Mouse (Mus musculus): ENCODE data around the gene Ifi203. TPM values are rescaled to one million over a fixed set of nuclear protein-coding genes. Genes with fewer than 3 reads are reported as not detected.
A peak's percentile ranks its signal among the peaks of the same experiment; 100 is the strongest.
"Not testable (repeated sequence)": the region's sequence is repeated elsewhere in the genome, so short reads cannot be mapped to it uniquely, and the experiment has no call there.

Gene Ifi203
- total RNA-seq, 2 experiments from 2014 or later: 4.8 to 6.3 TPM

GRCm38 (mm10) chr1:173905885-173906284, 36.6 kb downstream of the Ifi203 start:
- DNase-seq (ENCODE audit: extremely low spot score in 1 of 2, low spot score in 1 of 2): not testable (repeated sequence)

- not testable (repeated sequence) for DNase-seq (ENCODE audit: extremely low spot score in 1 of 2, low spot score in 1 of 2)
Measured at GRCm38 (mm10) chr1:173889741-173890140, 52.7 kb downstream of the Ifi203 start.

- DNase-seq (ENCODE audit: extremely low spot score in 1 of 2, low spot score in 1 of 2): not testable (repeated sequence)
Measured at GRCm38 (mm10) chr1:173887026-173887787, 55.3 kb downstream of the Ifi203 start.

GRCm38 (mm10) chr1:173880004-173880666, 62.3 kb downstream of the Ifi203 start:
- peak in 1 of 2 experiments; percentile 25 for DNase-seq (ENCODE audit: extremely low spot score in 1 of 2, low spot score in 1 of 2)

GRCm38 (mm10) chr1:173879225-173879987, 63.1 kb downstream of the Ifi203 start:
- not testable (repeated sequence) for DNase-seq (ENCODE audit: extremely low spot score in 1 of 2, low spot score in 1 of 2)

GRCm38 (mm10) chr1:173878264-173878663, 64.2 kb downstream of the Ifi203 start:
- not testable (repeated sequence) for DNase-seq (ENCODE audit: extremely low spot score in 1 of 2, low spot score in 1 of 2)

- not testable (repeated sequence) for DNase-seq (ENCODE audit: extremely low spot score in 1 of 2, low spot score in 1 of 2)
Measured at GRCm38 (mm10) chr1:173877125-173877524, 65.3 kb downstream of the Ifi203 start.

Other genes with a start within 250 kb of the Ifi203 start
- under 1 TPM; 0.16 to 0.25 TPM for gene Ifi207, start 200.9 kb downstream of the Ifi203 start, total RNA-seq (2021)
- gene Ifi204, start 175.7 kb downstream of the Ifi203 start, total RNA-seq (2021): under 1 TPM; 0.22 to 0.23 TPM
- gene Ifi211, start 29.6 kb downstream of the Ifi203 start, total RNA-seq (2021): not detected
- gene Mndal, start 181 bp downstream of the Ifi203 start, total RNA-seq (2021): 10 to 100 TPM in 1 of 2 experiments, 1 to 10 TPM in 1; 9.9 to 12.0 TPM
- gene Ifi202b, start 40.1 kb upstream of the Ifi203 start, total RNA-seq (2021): not detected
- not detected for gene Ifi205, start 89.1 kb upstream of the Ifi203 start, total RNA-seq (2021)
- not detected for gene Olfr433, start 98.0 kb upstream of the Ifi203 start, total RNA-seq (2021)
- gene Olfr432, start 106.5 kb upstream of the Ifi203 start, total RNA-seq (2021): not detected
- not detected for gene Olfr430, start 123.9 kb upstream of the Ifi203 start, total RNA-seq (2021)
- gene Olfr429, start 141.7 kb upstream of the Ifi203 start, total RNA-seq (2021): not detected
- gene Olfr427, start 154.2 kb upstream of the Ifi203 start, total RNA-seq (2021): not detected
- gene Olfr231, start 178.5 kb upstream of the Ifi203 start, total RNA-seq (2021): not detected
- gene Olfr424, start 188.8 kb upstream of the Ifi203 start, total RNA-seq (2021): not detected
- gene Olfr420, start 213.0 kb upstream of the Ifi203 start, total RNA-seq (2021): not detected
- gene Spta1, start 230.1 kb upstream of the Ifi203 start, total RNA-seq (2021): under 1 TPM; 0.07 to 0.12 TPM

Data from layer of hippocampus, postnatal 25 days (tissue).